Mouse (Mus musculus) erythroblast, embryonic 14.5 days (primary cell): ENCODE results near the gene Actg1.

ENCODE experiments used
- GATA1 ChIP-seq: IDR thresholded peaks from 2 replicates; pipeline ENCODE4 v1.6.1; 2012; ENCODE audit warnings: low read length, inconsistent platforms, mixed read lengths
- TAL1 ChIP-seq: IDR thresholded peaks from 3 replicates; pipeline ENCODE4 v1.6.1; 2012; ENCODE audit warnings: low read length, inconsistent platforms, mixed read lengths

GRCm38 (mm10) chr11:120381157-120381556, 32.8 kb upstream of the Actg1 start:
- no peak for TF ChIP-seq TAL1
- TF ChIP-seq GATA1 = no peak
